Mouse (Mus musculus) ES-E14 (cell line): ENCODE data around the gene Sim2. TPM values are rescaled to one million over a fixed set of nuclear protein-coding genes. Genes with fewer than 3 reads are reported as not detected.

Experiments used
- DNase-seq: peaks from one replicate; pipeline ENCODE4 v3.0.0-alpha.2; 2013; ENCODE audit warnings: low read depth, low spot score
- H3K27ac ChIP-seq: 2 replicates; pipeline ENCODE4 v1.5.1; 2012; ENCODE audit warnings: low read depth, mild to moderate bottlenecking, low read length, moderate library complexity, mixed read lengths; ENCODE audit not compliant: poor library complexity, insufficient read depth, severe bottlenecking
- H3K36me3 ChIP-seq: 2 replicates; pipeline ENCODE4 v1.6.1; 2012; ENCODE audit warnings: mild to moderate bottlenecking, low read length, moderate library complexity, mixed read lengths; ENCODE audit not compliant: control insufficient read depth, poor library complexity, insufficient read depth, severe bottlenecking
- H3K4me1 ChIP-seq, 2 experiments: fragments of 150-350 bp in 1 of 2; sonication (generic) in 1 of 2; 2 replicates each; pipeline ENCODE4 v1.6.1; 2012; ENCODE audit warnings: low read length in 2 of 2, mild to moderate bottlenecking in 1 of 2, mixed read lengths in 1 of 2; ENCODE audit not compliant: control insufficient read depth in 2 of 2, insufficient read depth in 2 of 2, poor library complexity in 1 of 2
- H3K4me3 ChIP-seq, 2 experiments: fragments of 150-350 bp in 1 of 2; sonication (generic) in 1 of 2; 2 replicates each; pipeline ENCODE4 v1.5.1; 2012; ENCODE audit warnings: low read length in 2 of 2, low read depth in 1 of 2, mild to moderate bottlenecking in 1 of 2, mixed read lengths in 1 of 2; ENCODE audit not compliant: insufficient read depth in 1 of 2, poor library complexity in 1 of 2, severe bottlenecking in 1 of 2
- H3K9ac ChIP-seq: 2 replicates; pipeline ENCODE4 v1.6.1; 2012; ENCODE audit warnings: low read depth, mild to moderate bottlenecking, low read length, mixed read lengths; ENCODE audit not compliant: poor library complexity, insufficient read depth, severe bottlenecking
- H3K9me3 ChIP-seq: fragments of 150-350 bp; sonication (generic); 2 replicates; pipeline ENCODE4 v1.6.1; 2012; ENCODE audit warnings: low read depth, mild to moderate bottlenecking, low read length; ENCODE audit not compliant: control insufficient read depth, insufficient read depth
- CHD2 ChIP-seq: IDR thresholded peaks from 2 replicates; pipeline ENCODE4 v1.6.1; 2014; ENCODE audit warnings: mild to moderate bottlenecking, low read depth, low read length, inconsistent platforms
- HCFC1 ChIP-seq: IDR thresholded peaks from 2 replicates; pipeline ENCODE4 v1.6.1; 2012; ENCODE audit warnings: low read length, inconsistent platforms, borderline replicate concordance; ENCODE audit not compliant: insufficient read depth
- MAFK ChIP-seq: IDR thresholded peaks from 2 replicates; pipeline ENCODE4 v1.6.1; 2014; ENCODE audit warnings: mild to moderate bottlenecking, low read depth, low read length, inconsistent platforms; ENCODE audit not compliant: insufficient read depth
- ZC3H11A ChIP-seq: IDR thresholded peaks from 2 replicates; pipeline ENCODE4 v1.6.1; 2012; ENCODE audit warnings: low read depth, mild to moderate bottlenecking, inconsistent platforms, low read length, borderline replicate concordance
- ZNF384 ChIP-seq: IDR thresholded peaks from 2 replicates; pipeline ENCODE4 v1.6.1; 2012; ENCODE audit warnings: low read depth, low read length, inconsistent platforms
- in situ Hi-C, 2 experiments: fragments of 600-800 bp; cut with MboI; formaldehyde crosslinking; loops; one replicate each; pipeline ENCODE4 v1.15.1; 2025; ENCODE audit warnings: low sequenced_read_pairs in 2 of 2, inconsistent platforms in 1 of 2; ENCODE audit not compliant: unreplicated experiment in 2 of 2
- total RNA-seq: library from RNA; depleted of rRNA; stranded (reverse); fragments of 300-350 nt; gene quantifications from 2 replicates; pipeline ENCODE4 v1.2.3, GENCODE M21; 2012

Gene Sim2
- total RNA-seq, 1 experiment = 0.13 TPM

GRCm38 (mm10) chr16:94148139-94148538 lies 63.4 kb downstream of the Sim2 start:
- Histone ChIP-seq H3K4me3 (peak overlapping the region; percentile 25 to 26; a peak in 1 of 4 replicates), H3K36me3 (no peaks in the 10 kb centered on the region), H3K4me1 (peaks cover 0 to 21% of the 10 kb centered on the region in 2 experiments; a peak in 2 of 4 replicates), H3K27ac (no peak overlapping the region), H3K9ac (peak overlapping the region; percentile 31; the same call in 1 of the 2 replicates), H3K9me3 (no peaks in the 10 kb centered on the region)
- DNase-seq = no peak
- TF ChIP-seq ZNF384 (no peak), ZC3H11A (no peak), HCFC1 (no peak), MAFK (no peak), CHD2 (no peak)
- in situ Hi-C loops = no loop called here

DNA sequence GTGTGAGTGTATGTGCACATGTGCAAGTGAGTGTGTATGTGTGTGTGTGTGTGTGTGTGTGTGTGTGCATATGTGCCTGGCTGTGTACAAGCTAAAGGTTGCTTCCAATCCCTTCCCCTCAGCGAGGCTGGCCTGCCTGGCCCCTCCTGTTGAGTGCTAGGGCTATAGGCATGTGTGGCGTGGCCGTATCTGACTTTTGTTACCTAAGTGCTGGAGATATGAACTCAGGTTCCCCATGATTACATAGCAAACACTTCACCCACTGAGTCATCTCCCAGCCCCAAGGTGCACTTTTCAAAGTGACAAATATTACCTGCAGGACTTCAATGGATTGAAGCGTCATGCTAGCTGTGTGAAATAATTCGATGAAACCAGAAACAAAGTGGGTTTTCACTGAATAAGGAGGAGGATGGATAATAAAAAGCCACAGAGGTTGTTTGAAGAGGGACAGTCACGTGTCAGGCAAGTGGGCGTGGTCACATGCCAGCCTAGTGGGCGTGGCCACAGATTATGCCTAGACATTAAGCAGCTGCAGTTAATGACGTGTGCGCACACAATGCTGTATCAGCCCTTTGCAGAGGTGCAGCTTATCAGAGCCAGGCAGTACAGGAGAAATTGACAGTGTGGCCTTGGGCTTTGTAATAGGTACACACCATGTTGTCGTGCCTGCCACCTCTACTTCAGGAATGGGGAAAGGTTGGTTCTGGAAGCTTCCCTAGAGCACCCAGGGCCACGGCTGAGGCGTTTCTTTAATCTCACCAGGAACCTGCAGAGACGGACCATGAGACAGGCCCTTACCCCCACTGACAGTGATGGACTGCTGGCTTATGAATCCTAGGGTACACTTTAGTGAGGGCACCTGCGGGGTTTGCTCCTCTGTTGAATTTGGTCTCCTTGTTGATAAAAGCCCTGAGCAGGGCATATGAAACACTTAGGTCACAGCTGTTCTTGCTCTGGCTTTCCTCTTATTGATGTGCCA lies 65.7 kb downstream of the Sim2 start:
- Histone ChIP-seq H3K9me3 (no peaks in the 10 kb centered on the region), H3K4me1 (peaks cover 0 to 20% of the 10 kb centered on the region in 2 experiments; a peak in 2 of 4 replicates), H3K36me3 (no peaks in the 10 kb centered on the region), H3K4me3 (no peak overlapping the region), H3K27ac (no peak overlapping the region), H3K9ac (no peak overlapping the region)
- no peak for DNase-seq
- in situ Hi-C loops = no loop called here
- TF ChIP-seq HCFC1 (no peak), CHD2 (no peak), MAFK (no peak), ZC3H11A (no peak), ZNF384 (no peak)

GRCm38 (mm10) chr16:94155041-94155653 lies 70.4 kb downstream of the Sim2 start:
- H3K4me1 ChIP-seq = peaks cover 0 to 10% of the 10 kb centered on the region in 2 experiments; a peak in 1 of 4 replicates
- H3K9ac ChIP-seq = no peak overlapping the region
- DNase-seq = no peak
- H3K36me3 ChIP-seq = no peaks in the 10 kb centered on the region
- no peak overlapping the region for H3K27ac ChIP-seq
- TF ChIP-seq ZNF384 (no peak), HCFC1 (no peak), CHD2 (no peak), ZC3H11A (no peak), MAFK (no peak)
- no peaks in the 10 kb centered on the region for H3K9me3 ChIP-seq
- H3K4me3 ChIP-seq = no peak overlapping the region
- in situ Hi-C loops = no loop called here

GRCm38 (mm10) chr16:94157819-94158218 lies 73.1 kb downstream of the Sim2 start:
- Histone ChIP-seq H3K9me3 (no peaks in the 10 kb centered on the region), H3K4me3 (no peak overlapping the region), H3K27ac (no peak overlapping the region), H3K36me3 (no peaks in the 10 kb centered on the region), H3K4me1 (peaks cover 2 to 10% of the 10 kb centered on the region in 2 experiments; a peak in 3 of 4 replicates), H3K9ac (no peak overlapping the region)
- in situ Hi-C loops = no loop called here
- TF ChIP-seq ZC3H11A (no peak), ZNF384 (no peak), MAFK (no peak), CHD2 (no peak), HCFC1 (no peak)
- no peak for DNase-seq
